Mouse (Mus musculus): ENCODE data around the gene Rcsd1. TPM values are rescaled to one million over a fixed set of nuclear protein-coding genes. Genes with fewer than 3 reads are reported as not detected.
A peak's percentile ranks its signal among the peaks of the same experiment; 100 is the strongest.

The Rcsd1 gene
- total and polyA plus RNA-seq, 2 experiments from 2014 or later = 7.6 to 8.0 TPM

- H3K4me2 ChIP-seq (ENCODE audit: low read depth, low read length, poor library complexity, severe bottlenecking) = no peak overlapping the region
- H3K27ac ChIP-seq (ENCODE audit: low read depth, low read length) = no peak overlapping the region
- WGBS = 94% methylated on average over 2 of the region's 2 CpGs
- H3K4me3 ChIP-seq (ENCODE audit: low read depth, low read length) = no peak overlapping the region
- no peak for ATAC-seq (ENCODE audit: low FRiP score)
- H3K9me3 ChIP-seq (ENCODE audit: low read length) = no peaks in the 10 kb centered on the region
- H3K9ac ChIP-seq (replicated peaks; ENCODE audit: low read length, poor library complexity, severe bottlenecking) = no peak overlapping the region
- H3K36me3 ChIP-seq (ENCODE audit: insufficient read depth, low read length) = no peaks in the 10 kb centered on the region
- no peaks in the 10 kb centered on the region for H3K27me3 ChIP-seq (ENCODE audit: insufficient read depth, low read length)
- H3K4me1 ChIP-seq (ENCODE audit: insufficient read depth, low read length) = peaks cover 2% of the 10 kb centered on the region; the same call in 1 of the 2 replicates
- DNase-seq (ENCODE audit: low spot score) = no peak
- TF ChIP-seq CTCF (IDR thresholded peaks at IDR 0.05) = no peak
Observed at GRCm38 (mm10) chr1:165687861-165688260, 21.7 kb downstream of the Rcsd1 start.

GRCm38 (mm10) chr1:165686963-165687362, 22.6 kb downstream of the Rcsd1 start:
- H3K36me3 ChIP-seq (ENCODE audit: insufficient read depth, low read length) = no peaks in the 10 kb centered on the region
- no peak for ATAC-seq (ENCODE audit: low FRiP score)
- no peak overlapping the region for H3K9ac ChIP-seq (replicated peaks; ENCODE audit: low read length, poor library complexity, severe bottlenecking)
- peak; percentile 28 for DNase-seq (ENCODE audit: low spot score)
- no peak overlapping the region for H3K27ac ChIP-seq (ENCODE audit: low read depth, low read length)
- no peak overlapping the region for H3K4me3 ChIP-seq (ENCODE audit: low read depth, low read length)
- H3K4me1 ChIP-seq (ENCODE audit: insufficient read depth, low read length) = peaks cover 2% of the 10 kb centered on the region; the same call in 1 of the 2 replicates
- no peak overlapping the region for H3K4me2 ChIP-seq (ENCODE audit: low read depth, low read length, poor library complexity, severe bottlenecking)
- no peak for TF ChIP-seq CTCF (IDR thresholded peaks at IDR 0.05)
- WGBS = 49% methylated on average over 8 of the region's 8 CpGs
- H3K9me3 ChIP-seq (ENCODE audit: low read length) = no peaks in the 10 kb centered on the region
- H3K27me3 ChIP-seq (ENCODE audit: insufficient read depth, low read length) = no peaks in the 10 kb centered on the region

GRCm38 (mm10) chr1:165686349-165686748, 23.2 kb downstream of the Rcsd1 start:
- no peak overlapping the region for H3K4me2 ChIP-seq (ENCODE audit: low read depth, low read length, poor library complexity, severe bottlenecking)
- DNase-seq (ENCODE audit: low spot score) (no peak), ATAC-seq (ENCODE audit: low FRiP score) (no peak)
- H3K9me3 ChIP-seq (ENCODE audit: low read length) = no peaks in the 10 kb centered on the region
- H3K4me1 ChIP-seq (ENCODE audit: insufficient read depth, low read length) = peaks cover 2% of the 10 kb centered on the region; the same call in 1 of the 2 replicates
- H3K9ac ChIP-seq (replicated peaks; ENCODE audit: low read length, poor library complexity, severe bottlenecking) = no peak overlapping the region
- H3K27me3 ChIP-seq (ENCODE audit: insufficient read depth, low read length) = no peaks in the 10 kb centered on the region
- no peak overlapping the region for H3K27ac ChIP-seq (ENCODE audit: low read depth, low read length)
- H3K36me3 ChIP-seq (ENCODE audit: insufficient read depth, low read length) = no peaks in the 10 kb centered on the region
- TF ChIP-seq CTCF (IDR thresholded peaks at IDR 0.05) = no peak
- 75% methylated on average over 6 of the region's 6 CpGs for WGBS
- no peak overlapping the region for H3K4me3 ChIP-seq (ENCODE audit: low read depth, low read length)

GRCm38 (mm10) chr1:165684261-165685203, 25.0 kb downstream of the Rcsd1 start:
- no peaks in the 10 kb centered on the region for H3K4me1 ChIP-seq (ENCODE audit: insufficient read depth, low read length)
- H3K9ac ChIP-seq (replicated peaks; ENCODE audit: low read length, poor library complexity, severe bottlenecking) = no peak overlapping the region
- H3K27me3 ChIP-seq (ENCODE audit: insufficient read depth, low read length) = no peaks in the 10 kb centered on the region
- H3K4me3 ChIP-seq (ENCODE audit: low read depth, low read length) = no peak overlapping the region
- DNase-seq (ENCODE audit: low spot score) = no peak
- H3K27ac ChIP-seq (ENCODE audit: low read depth, low read length) = 0 out of 2 replicates have a peak overlapping the region, but pooled peaks have one; percentile 9
- no peak overlapping the region for H3K4me2 ChIP-seq (ENCODE audit: low read depth, low read length, poor library complexity, severe bottlenecking)
- no peaks in the 10 kb centered on the region for H3K36me3 ChIP-seq (ENCODE audit: insufficient read depth, low read length)
- peak; percentile 31; the same call in 1 of the 2 replicates for ATAC-seq (ENCODE audit: low FRiP score)
- 60% methylated on average over 15 of the region's 15 CpGs for WGBS
- H3K9me3 ChIP-seq (ENCODE audit: low read length) = no peaks in the 10 kb centered on the region
- TF ChIP-seq CTCF (IDR thresholded peaks at IDR 0.05) = no peak

- no peak for DNase-seq (ENCODE audit: low spot score)
- no peak for ATAC-seq (ENCODE audit: low FRiP score)
- TF ChIP-seq CTCF (IDR thresholded peaks at IDR 0.05) = no peak
- no peak overlapping the region for H3K4me3 ChIP-seq (ENCODE audit: low read depth, low read length)
- no peaks in the 10 kb centered on the region for H3K36me3 ChIP-seq (ENCODE audit: insufficient read depth, low read length)
- no peaks in the 10 kb centered on the region for H3K9me3 ChIP-seq (ENCODE audit: low read length)
- H3K27me3 ChIP-seq (ENCODE audit: insufficient read depth, low read length) = no peaks in the 10 kb centered on the region
- 78% methylated on average over 18 of the region's 18 CpGs for WGBS
- H3K4me1 ChIP-seq (ENCODE audit: insufficient read depth, low read length) = no peaks in the 10 kb centered on the region
- H3K27ac ChIP-seq (ENCODE audit: low read depth, low read length) = no peak overlapping the region
- no peak overlapping the region for H3K4me2 ChIP-seq (ENCODE audit: low read depth, low read length, poor library complexity, severe bottlenecking)
- no peak overlapping the region for H3K9ac ChIP-seq (replicated peaks; ENCODE audit: low read length, poor library complexity, severe bottlenecking)
Observed at GRCm38 (mm10) chr1:165682056-165682853, 27.3 kb downstream of the Rcsd1 start.
